Mouse (Mus musculus): ENCODE measurements around the gene Kif2a. TPM values are rescaled to one million over a fixed set of nuclear protein-coding genes. Genes with fewer than 3 reads are reported as not detected.
A peak's percentile ranks its signal among the peaks of the same experiment; 100 is the strongest.

Gene Kif2a
- total RNA-seq, 2 experiments from 2014 or later = 117 to 120 TPM

- TF ChIP-seq CTCF (conservative IDR thresholded peaks at IDR 0.05) = no peak
- H3K27ac ChIP-seq = no peak overlapping the region
- no peak overlapping the region for H3K4me3 ChIP-seq
- DNase-seq (ENCODE audit: low spot score in 2 of 2) = no peak
These were observed 17.6 kb upstream of the Kif2a start for GRCm38 (mm10) chr13:107039493-107039892.

DNA sequence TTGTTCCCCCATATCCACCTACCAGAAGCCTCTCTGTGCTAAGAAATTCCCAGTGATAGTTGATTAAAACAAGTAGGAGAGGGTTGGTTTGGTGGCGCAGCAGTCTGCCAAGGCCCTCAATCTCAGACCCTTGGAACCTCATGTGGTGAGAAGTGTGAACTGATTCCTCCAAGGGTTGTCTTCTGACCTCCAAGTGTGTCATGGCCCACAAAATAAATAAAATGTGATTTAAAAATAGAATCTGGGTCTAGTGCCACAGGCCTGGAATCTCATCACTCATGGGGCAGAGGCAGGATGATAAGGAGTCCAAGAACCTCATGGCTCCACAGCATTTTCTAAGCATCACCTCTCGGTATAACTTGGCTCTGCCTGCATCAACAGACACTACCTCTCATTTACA, 16.4 kb upstream of the Kif2a start:
- Histone ChIP-seq H3K4me3 (no peak overlapping the region), H3K27ac (no peak overlapping the region)
- no peak for TF ChIP-seq CTCF (conservative IDR thresholded peaks at IDR 0.05)
- DNase-seq (ENCODE audit: low spot score in 2 of 2) = no peak

GRCm38 (mm10) chr13:107035511-107036113, 13.7 kb upstream of the Kif2a start:
- Histone ChIP-seq H3K27ac (no peak overlapping the region), H3K4me3 (no peak overlapping the region)
- TF ChIP-seq CTCF (conservative IDR thresholded peaks at IDR 0.05) = no peak
- DNase-seq (ENCODE audit: low spot score in 2 of 2) = no peak

DNA sequence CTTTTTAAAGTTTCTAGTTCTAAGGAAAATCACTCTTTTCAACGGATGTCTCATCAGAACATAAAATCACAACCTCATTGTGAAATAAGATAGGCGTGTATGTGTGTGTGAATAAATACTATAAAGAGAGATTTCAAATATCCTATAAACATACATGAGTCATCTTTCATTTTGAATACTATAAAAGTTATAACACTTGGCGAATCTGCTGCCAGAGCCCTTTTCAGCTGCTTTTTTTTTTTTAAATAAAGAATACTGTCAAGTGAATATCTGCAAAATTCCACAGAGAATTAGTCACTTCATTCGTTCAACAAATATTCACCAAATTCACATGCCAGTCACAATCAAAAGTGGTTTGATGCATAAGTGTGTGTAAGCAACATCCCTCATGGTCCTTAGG, 13.2 kb upstream of the Kif2a start:
- no peak for DNase-seq (ENCODE audit: low spot score in 2 of 2)
- Histone ChIP-seq H3K4me3 (no peak overlapping the region), H3K27ac (no peak overlapping the region)
- TF ChIP-seq CTCF (conservative IDR thresholded peaks at IDR 0.05) = no peak

DNA sequence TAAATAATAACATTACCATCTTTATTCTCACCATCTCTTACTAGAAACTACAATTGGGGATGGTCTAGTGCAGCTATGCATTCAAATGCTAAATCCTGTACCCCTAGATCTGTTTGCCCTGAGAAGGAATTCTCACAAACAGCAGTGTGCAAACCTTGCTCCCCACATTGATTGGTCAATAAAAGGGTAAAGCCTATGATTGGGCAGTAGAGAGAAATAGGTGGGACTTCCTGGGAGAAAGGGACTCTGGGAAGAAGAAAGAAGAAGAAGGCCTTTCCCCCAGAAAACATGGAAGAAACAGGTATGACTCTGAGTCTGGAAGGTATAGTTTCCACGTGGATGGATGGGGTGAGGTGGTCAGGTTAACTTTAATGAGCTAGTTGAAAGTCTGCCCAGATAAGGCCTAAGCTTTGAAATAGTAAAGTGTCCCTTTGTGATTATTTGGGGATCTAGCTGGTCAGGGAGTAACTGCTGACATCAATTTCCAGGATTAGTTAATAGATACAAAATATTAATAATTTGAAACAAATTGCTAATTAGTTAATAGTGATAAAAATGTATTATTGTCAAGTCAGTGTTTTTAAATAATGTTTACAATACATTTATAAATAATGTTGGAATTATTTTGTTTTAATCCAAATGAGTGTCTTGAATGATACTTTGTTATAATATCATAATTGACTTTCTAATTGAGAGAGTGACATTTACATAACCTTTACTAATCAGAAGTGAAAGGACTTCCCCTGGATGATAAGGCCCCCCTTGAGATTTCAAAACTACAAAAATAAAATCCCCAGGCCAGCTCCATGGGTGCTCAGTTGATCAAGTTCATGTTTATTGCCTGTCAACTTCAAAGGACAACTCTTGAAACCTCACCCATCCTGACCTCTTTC, 12.3 kb upstream of the Kif2a start:
- Histone ChIP-seq H3K27ac (no peak overlapping the region), H3K4me3 (no peak overlapping the region)
- DNase-seq (ENCODE audit: low spot score in 2 of 2) = no peak
- TF ChIP-seq CTCF (conservative IDR thresholded peaks at IDR 0.05) = no peak

DNA sequence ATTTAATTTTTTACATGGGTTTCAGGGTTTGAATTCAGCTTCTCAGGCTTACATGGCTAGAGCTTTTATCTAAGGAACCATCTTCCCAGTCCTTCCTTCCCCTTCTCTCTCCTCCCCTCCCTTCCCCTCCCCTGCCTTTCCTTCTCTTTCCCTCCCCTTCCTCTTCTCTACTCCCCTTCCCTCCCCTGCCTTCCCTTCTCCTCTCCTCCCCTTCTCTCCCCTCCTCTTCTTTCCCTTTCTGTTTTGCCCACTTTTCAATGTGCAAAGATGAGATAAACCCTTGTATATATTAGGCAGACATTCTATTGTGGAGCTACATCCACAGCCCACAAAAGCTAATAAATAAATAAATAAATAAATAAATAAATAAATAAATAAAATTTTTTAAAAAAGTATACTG, 9.3 kb upstream of the Kif2a start:
- no peak for TF ChIP-seq CTCF (conservative IDR thresholded peaks at IDR 0.05)
- Histone ChIP-seq H3K4me3 (no peak overlapping the region), H3K27ac (no peak overlapping the region)
- DNase-seq (ENCODE audit: low spot score in 2 of 2) = no peak

DNA sequence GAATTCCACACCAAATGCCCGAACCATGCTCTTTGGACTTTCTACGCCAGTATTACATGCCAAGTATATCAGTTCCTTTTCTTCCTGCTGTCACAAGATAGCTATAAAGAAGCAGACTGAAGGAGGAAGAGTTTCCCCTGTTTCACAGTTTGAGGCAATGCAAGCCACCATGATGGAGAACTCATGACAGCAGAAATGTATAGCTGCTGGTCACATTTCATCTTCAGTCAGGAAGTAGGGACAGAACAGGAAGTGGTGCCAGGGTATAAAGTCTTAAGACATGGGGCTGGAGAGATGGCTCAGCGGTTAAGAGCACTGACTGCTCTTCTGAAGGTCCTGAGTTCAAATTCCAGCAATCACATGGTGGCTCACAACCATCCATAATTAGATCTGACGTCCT, 5.3 kb upstream of the Kif2a start:
- TF ChIP-seq CTCF (conservative IDR thresholded peaks at IDR 0.05) = no peak
- DNase-seq (ENCODE audit: low spot score in 2 of 2) = no peak
- Histone ChIP-seq H3K27ac (no peak overlapping the region), H3K4me3 (no peak overlapping the region)

- no peak overlapping the region for H3K27ac ChIP-seq
- no peak for TF ChIP-seq CTCF (conservative IDR thresholded peaks at IDR 0.05)
- no peak overlapping the region for H3K4me3 ChIP-seq
- DNase-seq (ENCODE audit: low spot score in 2 of 2) = no peak
These were observed 3.7 kb upstream of the Kif2a start for GRCm38 (mm10) chr13:107025663-107026062.

DNA sequence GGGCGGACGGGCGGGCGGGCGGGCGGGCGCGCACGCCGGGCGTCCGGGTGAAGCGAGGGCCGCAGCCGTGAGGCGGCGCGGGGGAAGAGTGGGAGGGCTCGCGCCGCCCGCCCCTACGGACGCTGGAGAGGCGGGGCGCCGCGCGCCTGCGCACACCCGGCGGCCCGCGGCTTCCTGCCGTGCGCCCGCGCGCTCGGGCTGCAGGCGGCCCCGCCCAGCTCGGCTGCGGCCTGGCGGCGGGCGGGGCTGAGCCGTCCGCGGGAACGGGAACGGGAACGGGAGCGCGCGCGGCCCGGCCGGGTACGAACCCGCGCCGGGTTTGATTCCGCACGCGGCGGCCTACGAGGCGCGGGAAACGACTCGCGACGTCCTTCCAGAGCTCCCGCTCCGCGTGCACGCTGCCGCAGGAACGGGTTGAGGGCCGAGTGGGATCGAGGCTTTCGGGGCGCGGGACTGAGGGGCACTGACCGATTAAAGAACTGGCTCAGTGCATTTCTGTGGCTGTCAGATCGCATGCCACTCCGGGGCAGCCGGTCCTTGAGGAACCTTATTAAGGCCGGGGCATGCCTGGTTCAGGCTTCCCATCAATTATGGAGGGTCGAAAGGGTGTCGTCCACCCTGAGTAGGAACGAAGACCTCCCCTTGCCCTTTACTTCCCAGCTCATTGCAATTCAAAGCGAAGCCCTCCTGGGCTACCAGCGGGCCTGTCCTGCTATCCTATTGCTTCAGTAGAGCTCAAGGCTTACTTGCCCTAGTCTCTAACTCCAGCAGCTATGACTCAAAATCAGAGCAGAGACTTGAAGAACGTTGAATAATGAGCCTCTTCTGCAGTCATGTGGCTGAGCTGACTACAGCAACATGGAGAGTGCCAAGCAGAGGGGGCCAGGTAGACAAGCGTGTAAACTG, 593 bp upstream of the Kif2a start:
- peak overlapping the region; percentile 96 for H3K27ac ChIP-seq
- peak; percentile 55 to 74 for DNase-seq (ENCODE audit: low spot score in 2 of 2)
- no peak for TF ChIP-seq CTCF (conservative IDR thresholded peaks at IDR 0.05)
- peak overlapping the region; percentile 84 for H3K4me3 ChIP-seq

DNA sequence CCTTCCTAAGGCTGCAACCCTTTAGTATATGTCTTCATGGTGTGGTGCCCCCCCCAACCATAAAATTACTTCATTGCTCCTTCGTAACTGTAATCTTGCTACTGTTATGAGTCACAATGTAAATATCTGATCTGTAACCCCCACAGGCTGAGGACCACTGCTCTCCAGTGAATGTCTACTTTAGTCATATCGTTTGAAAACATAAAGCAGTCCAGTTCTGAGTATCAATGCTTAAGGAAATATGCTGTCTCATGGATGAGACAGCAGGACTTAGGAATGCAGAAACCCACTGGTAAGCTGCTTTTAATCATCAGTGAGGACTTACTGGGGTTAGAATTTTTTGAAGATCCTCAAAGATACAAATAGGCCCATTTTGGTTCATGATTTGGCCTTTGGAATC, 2.5 kb downstream of the Kif2a start:
- no peak for TF ChIP-seq CTCF (conservative IDR thresholded peaks at IDR 0.05)
- Histone ChIP-seq H3K27ac (no peak overlapping the region), H3K4me3 (no peak overlapping the region)
- no peak for DNase-seq (ENCODE audit: low spot score in 2 of 2)

- H3K4me3 ChIP-seq = no peak overlapping the region
- no peak for TF ChIP-seq CTCF (conservative IDR thresholded peaks at IDR 0.05)
- no peak overlapping the region for H3K27ac ChIP-seq
- DNase-seq (ENCODE audit: low spot score in 2 of 2) = no peak
These were observed 8.0 kb downstream of the Kif2a start for GRCm38 (mm10) chr13:107013926-107014325.

- no peak for TF ChIP-seq CTCF (conservative IDR thresholded peaks at IDR 0.05)
- DNase-seq (ENCODE audit: low spot score in 2 of 2) = no peak
- no peak overlapping the region for H3K4me3 ChIP-seq
- no peak overlapping the region for H3K27ac ChIP-seq
These were observed 10.3 kb downstream of the Kif2a start for GRCm38 (mm10) chr13:107011618-107012017.

DNA sequence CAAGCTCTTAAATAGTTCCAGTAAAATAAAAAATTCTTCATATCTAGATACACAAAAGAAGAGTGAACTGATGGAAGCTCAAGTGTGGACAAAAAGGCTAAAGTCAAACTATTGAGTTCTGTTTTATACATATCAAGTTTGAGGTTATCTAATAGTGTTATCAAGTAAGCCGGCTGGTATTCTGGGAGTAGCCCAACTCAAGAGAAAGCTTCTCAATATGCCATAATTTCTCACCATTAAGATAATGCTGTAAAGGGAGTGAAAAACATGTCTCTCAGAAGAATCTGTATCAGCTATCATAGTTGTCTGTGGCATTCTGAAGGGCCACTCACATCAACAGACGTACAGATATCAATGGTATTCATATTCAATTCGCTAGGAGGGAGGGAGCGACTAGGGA, 13.8 kb downstream of the Kif2a start:
- H3K4me3 ChIP-seq = no peak overlapping the region
- DNase-seq (ENCODE audit: low spot score in 2 of 2) = no peak
- H3K27ac ChIP-seq = no peak overlapping the region
- TF ChIP-seq CTCF (conservative IDR thresholded peaks at IDR 0.05) = no peak
